Mouse (Mus musculus): Measurements from ENCODE around the gene Kcnk5.

GRCm38 (mm10) chr14:20148514-20148913 is 33.1 kb downstream of the Kcnk5 start:
- TF ChIP-seq EP300 (IDR thresholded peaks at IDR 0.05; ENCODE audit: low read depth) (no peak), CTCF (IDR thresholded peaks at IDR 0.05; ENCODE audit: low read depth) (no peak)

All from liver, postnatal 0 days (tissue).